Mouse (Mus musculus): Measurements from ENCODE around the gene Tent4b.

The Tent4b gene

GRCm38 (mm10) chr8:88280904-88281303, 81.9 kb downstream of the Tent4b start:
- no peak for DNase-seq

DNA sequence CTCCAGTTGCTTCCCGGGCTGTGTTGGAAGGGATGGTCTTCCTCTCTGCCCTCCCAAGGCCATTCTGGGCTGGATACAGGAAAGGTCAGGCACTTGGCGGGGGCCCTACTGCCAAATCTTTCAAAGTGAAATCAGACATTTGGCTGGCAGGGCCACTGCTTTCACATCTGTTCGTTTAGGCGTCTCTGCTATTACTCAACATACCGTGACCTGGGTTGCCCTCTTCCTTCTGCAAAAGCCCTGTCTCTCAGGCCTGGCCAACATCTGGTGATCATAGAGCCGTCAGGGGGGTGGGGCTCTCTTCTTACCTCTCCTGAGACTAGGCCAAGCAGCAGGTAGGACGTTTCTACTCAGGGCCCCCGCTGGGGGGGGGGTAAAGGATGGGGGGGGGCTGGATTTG, 83.7 kb downstream of the Tent4b start:
- no peak for DNase-seq

GRCm38 (mm10) chr8:88283243-88284115, 84.5 kb downstream of the Tent4b start:
- DNase-seq = no peak

DNA sequence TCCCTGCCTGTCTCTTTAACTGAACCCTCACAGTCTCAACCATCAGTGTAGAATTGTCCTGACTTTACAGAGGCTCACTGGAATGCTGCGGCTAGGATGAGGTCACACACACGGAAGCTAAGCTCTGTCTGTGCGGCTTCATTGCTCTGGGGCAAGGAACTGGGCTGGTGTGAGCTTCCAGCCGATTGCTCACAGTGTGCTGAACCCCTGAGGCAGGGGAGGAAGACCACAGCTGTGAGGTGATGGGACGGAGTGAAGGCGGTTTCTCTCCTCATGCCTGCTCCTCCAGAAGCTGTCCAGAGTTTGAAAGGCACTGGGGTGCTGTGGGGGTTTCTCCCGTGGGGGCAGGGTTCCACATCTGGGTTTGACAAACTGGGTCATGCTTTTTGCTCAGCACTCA, 85.7 kb downstream of the Tent4b start:
- DNase-seq = no peak

DNA sequence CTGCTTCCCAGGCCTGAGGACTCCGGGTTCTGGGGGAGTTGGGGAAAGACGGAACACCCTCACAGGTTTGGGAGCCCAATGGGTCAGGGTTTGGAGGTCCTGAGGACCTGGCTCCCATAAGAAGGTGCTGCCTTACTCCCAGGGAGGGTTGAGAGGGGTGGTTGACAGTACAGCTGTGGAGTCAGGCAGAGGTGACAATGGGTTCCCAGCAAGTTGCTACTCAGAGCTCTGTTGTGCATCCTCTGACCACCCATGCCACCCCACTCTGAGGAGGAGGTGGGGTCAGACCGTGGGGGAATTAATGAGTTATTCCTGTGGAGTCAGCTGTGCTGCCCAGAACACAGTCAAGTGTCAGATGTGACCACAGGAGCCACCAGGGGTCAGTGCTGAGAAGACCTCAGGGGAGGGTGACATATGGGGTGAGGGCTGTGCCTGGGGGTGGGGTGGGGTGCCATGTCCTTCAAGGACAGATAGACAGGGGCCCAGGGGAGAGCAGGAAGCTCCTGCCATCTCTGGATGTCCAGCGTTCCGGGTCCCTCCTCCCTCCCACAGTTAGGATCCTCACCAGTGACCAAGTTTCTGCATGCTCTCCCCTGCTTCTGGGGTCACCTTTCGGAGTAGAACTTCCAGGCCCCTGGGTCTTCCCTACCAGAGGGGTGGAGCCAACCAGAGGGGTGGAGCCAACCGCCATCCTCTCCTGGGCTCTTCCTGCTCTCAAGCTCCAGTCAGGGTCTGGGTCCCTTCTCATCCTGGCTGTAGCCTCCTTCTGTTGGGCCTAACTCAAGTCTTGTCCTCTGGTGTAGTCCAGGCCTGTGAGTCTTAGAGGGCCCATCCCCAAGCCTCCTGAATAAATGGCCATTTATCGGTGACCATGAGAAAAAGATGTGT, 86.7 kb downstream of the Tent4b start:
- DNase-seq = no peak

- DNase-seq = no peak
Measured at GRCm38 (mm10) chr8:88286421-88286960, 87.5 kb downstream of the Tent4b start.

DNA sequence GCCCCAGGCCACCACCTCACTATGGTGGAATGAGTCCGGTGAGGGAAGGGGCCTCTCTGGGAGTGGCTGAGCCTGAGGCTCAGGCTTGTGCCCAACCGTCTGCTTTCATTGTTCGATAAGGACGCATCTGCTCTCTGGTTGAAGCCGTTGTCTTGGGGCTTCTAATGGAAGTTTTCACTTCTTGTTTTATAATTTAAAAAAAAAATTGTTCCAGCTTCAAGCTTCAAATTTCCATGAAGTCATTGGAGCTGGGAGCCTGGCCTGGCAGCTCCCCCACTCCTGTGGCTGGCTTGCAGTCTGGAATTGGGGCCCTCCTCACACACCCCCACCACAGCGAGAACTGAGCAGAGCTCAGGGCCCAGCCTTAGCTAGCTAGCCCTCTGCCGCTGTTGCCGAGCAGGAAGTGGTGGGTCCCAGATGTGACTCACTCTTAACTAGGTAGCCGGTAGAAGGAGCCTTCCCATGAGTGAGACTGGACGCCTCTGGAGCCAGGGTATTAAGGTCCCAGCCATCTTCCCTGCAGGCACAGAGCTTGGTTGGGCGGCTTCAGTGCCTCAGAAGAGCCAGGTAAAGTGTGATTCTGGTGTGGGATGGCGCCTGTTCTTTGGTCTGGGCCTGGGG, 89.7 kb downstream of the Tent4b start:
- DNase-seq = no peak

DNA sequence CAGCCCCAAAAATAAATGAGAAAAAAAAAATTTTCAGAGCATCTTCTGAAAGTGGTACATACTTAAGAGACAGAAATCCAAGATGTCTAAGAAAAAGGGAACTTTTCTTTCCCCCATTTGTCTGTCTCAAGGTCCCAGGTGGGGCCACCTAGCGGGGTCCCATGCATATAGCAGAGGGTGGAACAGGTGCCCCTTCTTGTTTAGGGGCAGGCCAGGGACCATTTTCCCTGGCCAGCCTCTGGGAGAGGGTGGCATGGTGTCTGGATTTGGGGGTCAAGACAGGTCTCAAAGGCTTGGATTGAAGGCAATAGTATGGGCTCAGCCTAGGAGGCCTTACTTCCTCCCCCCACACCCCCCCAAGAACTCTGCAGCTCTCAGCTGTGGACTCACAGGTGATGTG, 90.9 kb downstream of the Tent4b start:
- no peak for DNase-seq

DNA sequence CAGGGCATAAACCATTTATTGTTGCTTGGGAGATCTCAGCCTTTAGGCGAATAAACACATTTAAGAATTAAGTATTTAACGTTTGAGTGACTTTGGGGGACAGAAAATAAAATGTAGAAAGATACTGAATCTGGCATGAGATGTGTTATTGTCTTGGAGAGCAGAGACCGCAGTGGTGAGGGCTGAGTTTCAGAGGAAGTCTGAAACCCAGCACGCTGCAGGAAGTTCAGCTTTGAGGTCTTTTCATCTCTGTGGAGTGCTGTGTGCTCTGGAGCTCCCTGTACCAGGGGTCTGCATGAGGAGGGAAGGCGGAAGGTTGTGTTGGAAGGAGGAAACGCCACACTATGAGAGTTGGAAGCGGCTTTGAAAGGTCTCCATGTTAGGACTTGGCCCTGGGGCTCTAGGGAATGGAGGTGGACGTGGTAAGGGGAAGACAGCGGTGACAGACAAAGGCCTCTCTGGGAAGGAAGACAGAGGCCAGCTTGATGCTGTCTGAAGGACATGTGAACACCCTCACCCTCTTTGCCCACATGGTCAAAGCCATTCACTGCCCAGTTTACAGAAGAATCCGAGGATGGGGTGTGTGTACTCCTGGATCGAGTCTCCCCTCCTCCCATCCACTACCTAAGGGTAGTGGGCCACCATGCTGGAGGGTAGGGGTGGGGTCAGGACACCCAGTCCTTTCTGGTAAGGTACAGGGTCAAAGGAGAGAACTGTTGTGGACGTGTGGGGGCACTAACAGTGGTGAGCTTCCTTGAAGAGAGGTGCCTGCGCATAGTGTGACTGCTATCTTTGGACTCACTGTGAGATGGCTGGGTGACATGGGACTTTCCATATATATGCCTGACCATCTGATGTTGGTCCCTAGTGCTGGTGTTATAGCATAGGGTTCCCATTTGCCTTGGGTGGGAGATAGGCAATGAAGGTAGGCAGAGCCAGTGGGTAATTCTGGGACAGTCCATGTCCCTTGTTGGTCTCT, 91.6 kb downstream of the Tent4b start:
- DNase-seq = no peak

- no peak for DNase-seq
Measured at GRCm38 (mm10) chr8:88291305-88291690, 92.3 kb downstream of the Tent4b start.

DNA sequence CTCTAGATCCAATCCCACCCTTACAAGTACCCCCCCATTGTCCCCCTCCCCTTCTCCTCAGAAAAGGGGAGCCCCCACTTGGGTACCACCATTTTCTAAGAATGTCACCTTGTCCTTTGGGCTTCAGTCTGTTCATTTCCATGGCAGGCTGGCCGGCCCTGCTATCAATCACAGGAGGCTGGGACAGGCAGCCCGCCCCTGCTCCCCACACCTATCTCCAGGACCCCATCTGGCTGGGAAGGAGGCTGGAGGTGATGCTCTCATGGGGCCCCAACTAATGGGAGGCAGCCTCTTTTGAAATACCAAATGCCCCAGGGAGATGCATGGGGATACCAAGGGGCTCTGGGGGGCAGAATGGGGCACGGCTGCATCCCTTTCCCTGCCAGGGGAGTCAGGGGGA, 93.9 kb downstream of the Tent4b start:
- no peak for DNase-seq

- no peak for DNase-seq
Measured at GRCm38 (mm10) chr8:88293590-88294356, 94.8 kb downstream of the Tent4b start.

GRCm38 (mm10) chr8:88294977-88295376, 96.0 kb downstream of the Tent4b start:
- no peak for DNase-seq

- DNase-seq = no peak
Measured at GRCm38 (mm10) chr8:88297976-88298732, 99.1 kb downstream of the Tent4b start.

GRCm38 (mm10) chr8:88298733-88299103, 99.7 kb downstream of the Tent4b start:
- no peak for DNase-seq

GRCm38 (mm10) chr8:88299907-88300603, 101.0 kb downstream of the Tent4b start:
- no peak for DNase-seq

GRCm38 (mm10) chr8:88301589-88302437, 102.8 kb downstream of the Tent4b start:
- no peak for DNase-seq

- DNase-seq = no peak
Measured at GRCm38 (mm10) chr8:88305814-88306213, 106.8 kb downstream of the Tent4b start.

- DNase-seq = no peak
Measured at GRCm38 (mm10) chr8:88306511-88306910, 107.5 kb downstream of the Tent4b start.
